Mouse (Mus musculus) spleen, postnatal 0 days (tissue): Measurements from ENCODE around the gene Haghl. TPM values are rescaled to one million over a fixed set of nuclear protein-coding genes. Genes with fewer than 3 reads are reported as not detected.

ENCODE experiments used
- polyA plus RNA-seq: library from polyadenylated mRNA; unstranded; fragments of >200 nt; fragmentation: Nextera tagmentation; extraction: Ambion mirVana; gene quantifications from 2 replicates; pipeline ENCODE4 v1.2.1, GENCODE M21; 2015

Haghl gene
- 24.5 and 25.5 TPM in 2 replicates for polyA plus RNA-seq

GRCm38 (mm10) chr17:25785281-25785745 is at the start of gene Haghl:
Gene Haghl, minus strand, starts transcription at chr17:25785673.

GRCm38 (mm10) chr17:25833291-25833663 is 47.8 kb upstream of the Haghl start, which contains the start of gene Stub1:
Gene Stub1, minus strand, starts transcription at chr17:25833404.

GRCm38 (mm10) chr17:25828712-25829557 is 43.5 kb upstream of the Haghl start, which contains the start of gene Jmjd8:
Gene Jmjd8, plus strand, starts transcription at chr17:25828867.

DNA sequence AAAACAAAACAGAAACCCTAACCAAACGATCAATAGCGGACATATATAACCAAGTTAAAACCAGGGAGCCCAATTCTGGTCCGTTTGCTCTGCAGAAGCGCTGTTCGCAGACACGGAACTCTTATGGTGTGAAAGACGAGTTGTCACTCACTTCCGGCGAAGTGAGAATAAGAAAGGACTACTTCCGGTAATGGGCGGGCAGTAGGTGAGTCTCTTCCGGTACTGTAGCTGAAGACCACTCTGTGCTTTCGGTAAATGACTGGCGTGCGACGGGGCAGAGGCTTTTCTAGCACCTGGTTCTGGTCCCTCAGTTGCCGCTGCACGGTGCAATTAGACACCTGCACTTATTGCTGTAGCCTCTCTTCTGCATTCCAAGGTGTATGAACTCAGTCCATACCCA is 38.0 kb upstream of the Haghl start, which contains the start of gene Wdr24:
Gene Wdr24 (plus strand): TSS at position 176 of the 400 bp plus-strand sequence.

GRCm38 (mm10) chr17:25808789-25809605 is 23.5 kb upstream of the Haghl start, which contains the start of gene Fbxl16:
Gene Fbxl16, plus strand, starts transcription at chr17:25809085.

DNA sequence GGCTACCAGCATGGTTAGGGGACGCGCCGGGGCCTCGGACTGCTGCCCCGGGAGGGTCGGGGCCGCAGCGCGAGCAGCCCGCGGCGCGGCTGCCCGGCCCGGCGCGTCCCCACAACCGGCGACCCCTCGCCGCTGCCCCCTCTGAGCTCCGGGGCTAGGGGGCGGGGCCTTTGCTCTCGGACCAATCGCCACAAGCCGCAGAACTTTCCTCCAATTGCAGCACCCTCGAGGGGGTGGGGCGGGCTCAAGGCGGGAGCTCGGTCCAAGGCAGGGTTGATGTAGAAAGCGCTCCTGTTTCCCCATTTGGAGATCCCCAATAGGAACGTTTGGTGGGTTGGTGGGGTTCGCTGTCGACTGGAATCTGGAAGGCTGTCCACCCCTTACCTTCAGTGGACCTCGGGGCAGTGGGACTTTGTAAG is 11.5 kb upstream of the Haghl start, which contains the start of gene Metrn:
Gene Metrn (minus strand): TSS at position 186 of the 419 bp plus-strand sequence.

GRCm38 (mm10) chr17:25795609-25796092 is 10.2 kb upstream of the Haghl start, which contains the start of gene AC134908.4:
Gene AC134908.4, minus strand, starts transcription at chr17:25795659.

DNA sequence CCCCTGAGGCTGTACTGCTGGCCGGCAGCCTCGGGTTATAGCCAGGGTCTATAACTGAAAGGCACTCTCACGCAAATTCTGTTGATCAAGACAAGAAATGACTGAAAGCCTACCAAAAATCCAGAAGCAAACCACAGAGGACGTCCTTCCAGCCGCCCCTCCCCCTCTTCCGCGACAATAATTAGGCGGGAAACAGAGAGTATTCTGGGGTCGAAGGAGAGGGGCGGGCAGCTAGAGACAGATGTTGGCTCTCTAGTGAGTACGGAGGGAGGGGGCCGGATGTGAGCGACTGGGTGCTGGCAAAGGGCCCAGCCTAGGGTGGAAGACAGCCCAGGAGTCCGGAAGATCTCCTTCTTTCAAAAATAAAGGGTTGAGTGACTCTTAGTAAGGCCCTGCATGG is 7.1 kb upstream of the Haghl start, which contains the start of gene Fam173a:
Gene Fam173a (minus strand): TSS at position 287 of the 400 bp plus-strand sequence.

DNA sequence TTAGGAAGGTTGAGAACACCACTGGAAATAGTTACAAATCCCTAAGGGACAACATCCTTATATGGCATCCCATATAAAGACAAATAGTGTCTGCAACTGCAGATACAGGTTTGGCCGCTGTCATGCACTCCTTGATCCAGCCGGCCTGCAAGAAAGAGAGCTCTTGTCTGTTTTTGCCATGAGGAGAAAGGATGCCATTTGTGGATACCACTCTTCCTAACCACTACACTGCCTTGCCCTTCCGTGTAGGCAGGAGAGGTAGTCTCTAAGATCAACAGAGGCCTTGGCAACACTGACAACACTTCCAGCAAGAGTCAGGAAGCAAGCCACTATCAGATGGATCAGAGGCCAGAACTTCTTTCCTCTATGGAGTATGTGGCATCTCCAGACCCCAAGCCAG is 807 bp upstream of the Haghl start, which contains the start of gene Ccdc78:
Gene Ccdc78 (plus strand): TSS at position 301 of the 400 bp plus-strand sequence.

GRCm38 (mm10) chr17:25773549-25774120 is 11.8 kb downstream of the Haghl start, which contains the start of gene Narfl:
Gene Narfl, plus strand, starts transcription at chr17:25773776.

GRCm38 (mm10) chr17:25754241-25754640 is 31.2 kb downstream of the Haghl start, which contains the start of gene Msln:
Gene Msln, minus strand, starts transcription at chr17:25754378.

DNA sequence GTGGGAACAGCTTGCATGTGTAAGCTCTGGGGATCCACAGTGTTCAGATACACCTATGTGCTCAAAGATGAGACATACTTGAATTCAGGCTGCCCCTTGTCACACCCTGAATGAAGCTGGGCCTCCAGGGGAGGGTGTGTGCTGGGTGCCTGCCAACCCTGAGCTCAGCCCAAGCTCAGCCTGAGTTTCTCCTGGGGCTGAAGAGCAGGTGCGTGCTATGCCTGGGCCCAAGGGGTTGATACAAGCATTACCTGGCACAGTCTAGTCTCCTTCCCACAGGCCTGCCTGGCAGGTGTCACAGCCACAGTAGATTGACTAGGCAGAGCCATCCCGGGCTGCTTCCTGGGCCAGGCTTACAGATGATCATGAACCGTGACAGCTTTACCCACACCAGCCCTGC is 49.7 kb downstream of the Haghl start, which contains the start of gene Mslnl:
Gene Mslnl (plus strand): TSS at position 298 of the 400 bp plus-strand sequence.

Other genes with a start within 250 kb of the Haghl start
- 0.17 and 0.22 TPM in 2 replicates for gene Sox8, start 215.0 kb downstream of the Haghl start, polyA plus RNA-seq
- 6.1 and 7.9 TPM in 2 replicates for gene Lmf1, start 206.6 kb downstream of the Haghl start, polyA plus RNA-seq
- 0.97 and 2.3 TPM in 2 replicates for gene Gng13, start 68.5 kb downstream of the Haghl start, polyA plus RNA-seq
- 23.3 and 29.4 TPM in 2 replicates for gene Chtf18, start 58.3 kb downstream of the Haghl start, polyA plus RNA-seq
- 9.7 and 10.3 TPM in 2 replicates for gene Rpusd1, start 58.0 kb downstream of the Haghl start, polyA plus RNA-seq
- not detected in 2 replicates for gene Mslnl, start 49.6 kb downstream of the Haghl start, polyA plus RNA-seq
- gene Msln, start 31.3 kb downstream of the Haghl start, polyA plus RNA-seq: 66.0 and 71.7 TPM in 2 replicates
- 17.6 and 18.6 TPM in 2 replicates for gene Narfl, start 11.9 kb downstream of the Haghl start, polyA plus RNA-seq
- gene Ccdc78, start 907 bp upstream of the Haghl start, polyA plus RNA-seq: 0.10 and 0.19 TPM in 2 replicates
- 64.4 and 68.0 TPM in 2 replicates for gene Fam173a, start 7.2 kb upstream of the Haghl start, polyA plus RNA-seq
- not detected in 2 replicates for gene AC134908.4, start 10.0 kb upstream of the Haghl start, polyA plus RNA-seq
- 42.7 and 43.8 TPM in 2 replicates for gene Metrn, start 11.5 kb upstream of the Haghl start, polyA plus RNA-seq
- 0.38 and 0.73 TPM in 2 replicates for gene Fbxl16, start 23.4 kb upstream of the Haghl start, polyA plus RNA-seq
- gene Wdr24, start 38.0 kb upstream of the Haghl start, polyA plus RNA-seq: 9.9 and 11.4 TPM in 2 replicates
- gene Jmjd8, start 43.2 kb upstream of the Haghl start, polyA plus RNA-seq: 12.0 and 13.3 TPM in 2 replicates
- gene Stub1, start 47.7 kb upstream of the Haghl start, polyA plus RNA-seq: 123 and 132 TPM in 2 replicates
- 1.4 and 1.9 TPM in 2 replicates for gene Rhbdl1, start 51.6 kb upstream of the Haghl start, polyA plus RNA-seq
- gene Gm20683, start 56.1 kb upstream of the Haghl start, polyA plus RNA-seq: 1.0 and 1.1 TPM in 2 replicates
- 12.9 and 13.5 TPM in 2 replicates for gene Rhot2, start 59.2 kb upstream of the Haghl start, polyA plus RNA-seq
- gene Wdr90, start 75.8 kb upstream of the Haghl start, polyA plus RNA-seq: 10.9 and 12.9 TPM in 2 replicates
- 38.2 and 38.4 TPM in 2 replicates for gene Mcrip2, start 83.1 kb upstream of the Haghl start, polyA plus RNA-seq
- 34.2 and 34.8 TPM in 2 replicates for gene Mettl26, start 89.4 kb upstream of the Haghl start, polyA plus RNA-seq
- gene Wfikkn1, start 95.2 kb upstream of the Haghl start, polyA plus RNA-seq: 0.30 and 0.38 TPM in 2 replicates
- 7.1 and 9.0 TPM in 2 replicates for gene Rab40c, start 134.1 kb upstream of the Haghl start, polyA plus RNA-seq
- gene Pigq, start 159.3 kb upstream of the Haghl start, polyA plus RNA-seq: 119 and 130 TPM in 2 replicates
- gene Nhlrc4, start 159.3 kb upstream of the Haghl start, polyA plus RNA-seq: 7.8 and 8.1 TPM in 2 replicates
- gene A930017K11Rik, start 166.9 kb upstream of the Haghl start, polyA plus RNA-seq: 0.07 and 0.11 TPM in 2 replicates
- 15.0 and 15.2 TPM in 2 replicates for gene Capn15, start 200.1 kb upstream of the Haghl start, polyA plus RNA-seq